Mouse (Mus musculus): ENCODE results near the gene Ephb1.

DNA sequence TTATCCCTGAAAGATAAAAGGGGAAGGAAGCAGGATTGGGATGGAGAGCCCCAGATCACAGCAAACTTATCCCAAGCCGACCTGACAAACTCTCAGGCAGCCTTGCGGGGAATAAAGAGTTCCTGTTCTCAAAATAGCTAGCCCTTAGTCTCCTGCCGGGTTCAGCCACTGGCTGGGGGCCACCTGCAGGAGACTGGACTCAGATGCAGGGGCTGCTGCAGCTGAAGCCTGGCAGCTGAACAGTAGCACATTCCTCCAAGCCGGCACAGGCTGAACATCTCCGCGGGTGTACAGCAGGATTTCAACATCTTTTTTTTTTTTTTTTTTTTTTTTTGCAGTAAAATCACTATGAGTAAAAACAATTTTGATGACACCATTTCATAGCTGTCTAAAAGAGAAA, 382.7 kb downstream of the Ephb1 start:
- TF ChIP-seq POLR2A (IDR thresholded peaks at IDR 0.05; ENCODE audit: borderline replicate concordance, insufficient read depth, low read length) (no peak), CTCF (IDR thresholded peaks at IDR 0.05; ENCODE audit: borderline replicate concordance, insufficient read depth, low read depth, low read length) (no peak)

Measured in cerebellum, adult 2 months (tissue).